Mouse (Mus musculus) intestine, embryonic 14.5 days (tissue): Measurements from ENCODE around the gene Grin3b. TPM values are rescaled to one million over a fixed set of nuclear protein-coding genes. Genes with fewer than 3 reads are reported as not detected.
A peak's percentile ranks its signal among the peaks of the same experiment; 100 is the strongest.

ENCODE experiments used
- ATAC-seq: fragments of 200-750 bp; cut with Nextera tagmentation; replicated peaks from 2 replicates; pipeline ENCODE4 v1.8.0; 2017; ENCODE audit warnings: low read depth, moderate number of reproducible peaks, moderate TSS enrichment, moderate library complexity; ENCODE audit not compliant: low FRiP score, low TSS enrichment
- DNase-seq: peaks from one replicate; pipeline ENCODE4 v3.0.0-alpha.2; 2018; ENCODE audit warnings: low spot score
- H3K27ac ChIP-seq: fragments of 300-500 bp; sonication (generic); 2 replicates; pipeline ENCODE4 v1.5.1; 2014; ENCODE audit warnings: low read depth, mild to moderate bottlenecking, control low read depth
- H3K27me3 ChIP-seq: fragments of 300-500 bp; sonication (generic); replicated peaks from 2 replicates; pipeline ENCODE4 v1.6.1; 2014; ENCODE audit warnings: low read length, control low read depth; ENCODE audit not compliant: control insufficient read depth, insufficient read depth
- H3K36me3 ChIP-seq: fragments of 300-500 bp; sonication (generic); 2 replicates; pipeline ENCODE4 v1.6.1; 2014; ENCODE audit warnings: low read length, control low read depth; ENCODE audit not compliant: control insufficient read depth, insufficient read depth
- H3K4me1 ChIP-seq: fragments of 300-500 bp; sonication (generic); replicated peaks from 2 replicates; pipeline ENCODE4 v1.6.1; 2014; ENCODE audit warnings: low read length, control low read depth, mixed read lengths; ENCODE audit not compliant: control insufficient read depth, insufficient read depth
- H3K4me2 ChIP-seq: fragments of 300-500 bp; sonication (generic); 2 replicates; pipeline ENCODE4 v1.6.1; 2014; ENCODE audit warnings: low read length
- H3K4me3 ChIP-seq: fragments of 300-500 bp; sonication (generic); 2 replicates; pipeline ENCODE4 v1.5.1; 2014; ENCODE audit warnings: low read depth, low read length, control low read depth, mixed read lengths
- H3K9ac ChIP-seq: fragments of 300-500 bp; sonication (generic); 2 replicates; pipeline ENCODE4 v1.6.1; 2014; ENCODE audit warnings: mild to moderate bottlenecking, low read length
- H3K9me3 ChIP-seq: fragments of 300-500 bp; sonication (generic); 2 replicates; pipeline ENCODE4 v1.6.1; 2016; ENCODE audit warnings: low read length, control low read depth; ENCODE audit not compliant: control insufficient read depth
- WGBS: fragments of 180-500 bp; shearing (Covaris S2); extraction: QIAGEN DNeasy Blood & Tissue Kit; methylation state at CpG from one replicate; pipeline ENCODE4 v1.1.7; 2014; 5-methylcytosine and 5-hydroxymethylcytosine counted together
- polyA plus RNA-seq: library from polyadenylated mRNA; unstranded; fragments of >200 nt; fragmentation: Nextera tagmentation; extraction: Ambion mirVana; gene quantifications from 2 replicates; pipeline ENCODE4 v1.2.1, GENCODE M21; 2014

Gene Grin3b
- polyA plus RNA-seq, 1 experiment from 2014 or later: 0.28 TPM

DNA sequence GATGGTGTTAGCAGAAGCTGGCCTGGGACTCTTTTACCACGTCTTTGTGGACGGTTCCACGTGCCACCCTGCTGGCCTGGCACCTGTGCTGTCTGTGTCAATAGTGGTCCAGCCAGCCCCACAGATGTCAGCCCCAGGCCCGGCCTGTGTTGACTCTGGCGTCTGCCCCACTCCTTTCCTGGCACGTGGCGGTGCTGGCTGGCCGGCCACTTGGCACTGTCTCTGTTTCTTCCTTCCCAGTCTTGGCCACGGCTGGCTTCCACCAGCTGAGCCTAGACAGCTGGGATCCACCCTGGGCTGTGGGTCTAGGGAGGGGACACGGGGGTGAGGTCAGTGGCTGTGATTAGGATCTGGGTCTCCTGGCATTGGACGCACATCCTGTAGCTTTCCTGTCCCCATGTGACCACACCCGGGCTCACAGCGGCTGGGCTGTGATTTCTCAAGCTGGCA is 36.2 kb upstream of the Grin3b start:
- WGBS: 69% methylated on average over 13 of the region's 13 CpGs
- ATAC-seq (0 out of 2 replicates have a peak, but pooled peaks have one; percentile 13), DNase-seq (no peak)
- Histone ChIP-seq H3K27ac (no peak overlapping the region), H3K27me3 (no peaks in the 10 kb centered on the region), H3K4me3 (no peak overlapping the region), H3K36me3 (peaks cover 57% of the 10 kb centered on the region), H3K9ac (no peak overlapping the region), H3K4me1 (peaks cover 33% of the 10 kb centered on the region), H3K4me2 (no peak overlapping the region), H3K9me3 (no peaks in the 10 kb centered on the region)

DNA sequence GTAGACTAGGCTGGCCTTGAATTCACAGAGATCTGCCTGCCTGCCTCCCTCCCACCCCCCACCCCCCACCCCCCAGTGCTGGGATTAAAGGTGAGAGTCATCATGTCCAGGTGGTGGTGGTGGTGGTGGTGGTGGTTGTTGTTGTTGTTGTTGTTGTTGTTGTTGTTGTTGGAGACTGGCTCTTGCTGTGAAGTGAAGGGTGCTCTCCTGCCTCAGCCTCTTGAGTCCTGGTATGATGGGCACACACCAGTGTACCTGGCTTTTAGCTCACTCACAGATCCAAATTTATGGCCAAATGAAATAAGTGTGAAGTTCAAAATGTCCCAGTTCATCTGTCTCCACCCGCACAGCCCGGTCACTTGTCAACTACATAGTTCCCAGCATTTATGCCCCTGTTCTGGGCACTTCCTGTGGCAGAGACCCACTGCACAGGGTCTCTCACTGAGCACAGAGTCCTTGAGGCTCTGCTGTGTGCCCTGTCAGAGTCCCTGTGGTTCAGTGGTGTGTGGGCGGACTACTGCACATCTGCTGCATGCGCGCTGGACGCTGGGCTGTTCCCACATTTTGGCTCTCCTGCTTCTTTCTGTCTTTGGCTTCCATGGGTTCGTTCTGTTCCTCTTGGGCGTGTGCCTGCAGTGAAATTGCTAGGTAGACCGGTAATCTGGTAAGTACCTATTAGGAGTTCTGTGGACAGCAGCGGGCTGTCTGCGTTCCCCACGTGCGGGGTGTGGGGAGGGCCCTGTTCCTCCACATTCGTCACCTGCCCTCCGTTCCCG is 35.5 kb upstream of the Grin3b start:
- no peak overlapping the region for H3K4me3 ChIP-seq
- peaks cover 30% of the 10 kb centered on the region for H3K4me1 ChIP-seq
- H3K27ac ChIP-seq: no peak overlapping the region
- peaks cover 60% of the 10 kb centered on the region for H3K36me3 ChIP-seq
- DNase-seq: no peak
- H3K4me2 ChIP-seq: no peak overlapping the region
- 89% methylated on average over 16 of the region's 16 CpGs for WGBS
- no peaks in the 10 kb centered on the region for H3K9me3 ChIP-seq
- no peaks in the 10 kb centered on the region for H3K27me3 ChIP-seq
- no peak for ATAC-seq
- H3K9ac ChIP-seq: no peak overlapping the region

GRCm38 (mm10) chr10:79936284-79936910 is 34.1 kb upstream of the Grin3b start:
- H3K27me3 ChIP-seq: no peaks in the 10 kb centered on the region
- no peak overlapping the region for H3K27ac ChIP-seq
- H3K36me3 ChIP-seq: peaks cover 60% of the 10 kb centered on the region
- no peak overlapping the region for H3K9ac ChIP-seq
- DNase-seq (no peak), ATAC-seq (no peak)
- no peak overlapping the region for H3K4me3 ChIP-seq
- no peak overlapping the region for H3K4me2 ChIP-seq
- peaks cover 30% of the 10 kb centered on the region for H3K4me1 ChIP-seq
- 65% methylated on average over 10 of the region's 10 CpGs for WGBS
- no peaks in the 10 kb centered on the region for H3K9me3 ChIP-seq

DNA sequence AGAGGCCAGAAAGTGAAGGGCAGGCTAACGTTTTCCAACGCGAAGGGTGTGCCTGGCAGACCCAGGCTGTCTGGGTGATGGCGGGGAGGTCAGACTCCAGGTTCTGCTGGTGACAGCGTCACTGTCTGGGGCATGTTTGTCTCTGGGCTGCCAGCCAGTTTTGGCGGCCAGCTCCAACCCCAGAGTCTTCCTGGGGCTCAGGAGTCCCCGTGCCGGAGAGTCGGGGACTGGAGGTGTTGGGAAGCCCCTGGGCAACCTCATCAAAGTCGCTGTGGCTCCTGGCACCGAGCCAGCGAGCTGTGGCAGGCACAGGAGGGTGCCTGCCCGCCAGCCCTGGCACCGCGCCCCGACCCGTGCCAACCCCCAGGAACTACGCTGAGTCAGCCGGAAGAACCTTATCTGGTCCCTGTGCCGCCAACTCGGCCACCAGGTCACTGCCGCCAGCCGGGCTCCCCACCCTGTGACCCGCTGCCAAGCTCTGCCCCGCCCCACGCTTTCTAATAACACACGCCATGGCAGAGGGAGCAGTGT is 33.5 kb upstream of the Grin3b start:
- H3K9me3 ChIP-seq: no peaks in the 10 kb centered on the region
- no peak overlapping the region for H3K4me3 ChIP-seq
- H3K36me3 ChIP-seq: peaks cover 60% of the 10 kb centered on the region
- H3K27me3 ChIP-seq: no peaks in the 10 kb centered on the region
- no peak overlapping the region for H3K4me2 ChIP-seq
- H3K9ac ChIP-seq: no peak overlapping the region
- no peak overlapping the region for H3K27ac ChIP-seq
- 75% methylated on average over 27 of the region's 27 CpGs for WGBS
- no peak for DNase-seq
- ATAC-seq: no peak
- peaks cover 25% of the 10 kb centered on the region for H3K4me1 ChIP-seq

- no peak overlapping the region for H3K4me3 ChIP-seq
- no peak overlapping the region for H3K27ac ChIP-seq
- H3K4me2 ChIP-seq: no peak overlapping the region
- H3K9ac ChIP-seq: no peak overlapping the region
- DNase-seq (no peak), ATAC-seq (no peak)
- 72% methylated on average over 11 of the region's 11 CpGs for WGBS
- H3K9me3 ChIP-seq: no peaks in the 10 kb centered on the region
- peaks cover 17% of the 10 kb centered on the region for H3K4me1 ChIP-seq
- H3K36me3 ChIP-seq: peaks cover 56% of the 10 kb centered on the region
- H3K27me3 ChIP-seq: no peaks in the 10 kb centered on the region
Observed at GRCm38 (mm10) chr10:79937775-79938526, 32.6 kb upstream of the Grin3b start.

- Histone ChIP-seq H3K4me1 (peaks cover 28% of the 10 kb centered on the region), H3K4me3 (no peak overlapping the region), H3K9ac (no peak overlapping the region), H3K9me3 (no peaks in the 10 kb centered on the region), H3K4me2 (no peak overlapping the region), H3K27me3 (no peaks in the 10 kb centered on the region), H3K36me3 (peaks cover 38% of the 10 kb centered on the region), H3K27ac (no peak overlapping the region)
- ATAC-seq (no peak), DNase-seq (no peak)
- 61% methylated on average over 7 of the region's 7 CpGs for WGBS
Observed at GRCm38 (mm10) chr10:79940749-79941148, 29.8 kb upstream of the Grin3b start.

DNA sequence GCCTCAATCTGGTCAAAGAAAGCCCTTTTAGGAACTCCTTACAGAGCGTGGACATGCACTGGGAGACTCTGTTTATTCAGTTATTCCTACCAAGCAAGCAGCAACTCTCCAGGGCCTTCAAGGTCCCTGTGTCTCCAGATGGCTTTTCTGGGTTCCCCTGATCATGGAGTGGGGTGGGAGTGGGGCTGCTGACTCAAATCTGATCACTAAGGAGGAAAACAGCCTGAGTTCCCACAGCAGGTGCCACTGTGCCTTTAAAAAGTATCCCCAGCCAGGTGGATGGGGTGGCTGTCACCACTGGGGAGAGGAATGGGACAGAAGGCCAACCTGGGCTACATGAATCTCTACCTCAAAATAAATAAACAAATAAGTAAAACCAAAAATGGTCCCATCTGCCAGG is 27.5 kb upstream of the Grin3b start:
- peak overlapping the region; percentile 57; the same call in 1 of the 2 replicates for H3K27ac ChIP-seq
- H3K4me1 ChIP-seq: peaks cover 35% of the 10 kb centered on the region

GRCm38 (mm10) chr10:79943471-79943901 is 27.0 kb upstream of the Grin3b start:
- peak; percentile 73 for DNase-seq
- Histone ChIP-seq H3K27ac (peak overlapping the region; percentile 57), H3K4me2 (0 out of 2 replicates have a peak overlapping the region, but pooled peaks have one; percentile 8), H3K27me3 (no peaks in the 10 kb centered on the region), H3K9ac (no peak overlapping the region), H3K36me3 (peaks cover 20% of the 10 kb centered on the region), H3K9me3 (no peaks in the 10 kb centered on the region), H3K4me1 (peaks cover 35% of the 10 kb centered on the region), H3K4me3 (no peak overlapping the region)
- ATAC-seq: peak; percentile 45
- WGBS: 62% methylated on average over 9 of the region's 9 CpGs

More for the DNA sequence above, 27.5 kb upstream of the Grin3b start:
- no peaks in the 10 kb centered on the region for H3K27me3 ChIP-seq
- ATAC-seq (no peak), DNase-seq (no peak)
- WGBS: 74% methylated on average over 1 of the region's 1 CpGs
- no peak overlapping the region for H3K9ac ChIP-seq
- H3K4me2 ChIP-seq: no peak overlapping the region
- H3K36me3 ChIP-seq: peaks cover 22% of the 10 kb centered on the region
- H3K4me3 ChIP-seq: no peak overlapping the region
- H3K9me3 ChIP-seq: no peaks in the 10 kb centered on the region
